Mouse (Mus musculus): ENCODE data around the gene Birc5.

Birc5 gene

DNA sequence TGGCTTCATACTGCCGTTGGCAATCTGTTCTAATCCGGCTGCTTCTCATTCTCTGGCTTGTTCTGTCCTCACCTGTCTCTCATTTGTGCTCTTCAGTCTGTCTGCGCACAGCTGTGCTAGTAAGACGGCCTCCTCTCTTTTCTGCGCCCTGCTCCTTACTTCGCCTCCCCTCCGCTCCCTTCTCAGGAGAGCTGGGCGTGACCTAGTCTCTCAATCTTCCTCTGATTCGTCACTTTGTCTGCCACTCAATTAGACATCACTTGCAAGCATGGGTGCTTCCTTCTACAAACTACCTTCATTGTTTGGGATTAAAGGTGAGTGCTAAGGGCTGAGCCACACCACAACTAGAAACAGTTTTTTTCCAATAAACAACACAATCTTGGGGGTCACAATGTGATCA lies 5.2 kb downstream of the Birc5 start:
- in situ Hi-C loops (cut with MboI), result no loop called here

DNA sequence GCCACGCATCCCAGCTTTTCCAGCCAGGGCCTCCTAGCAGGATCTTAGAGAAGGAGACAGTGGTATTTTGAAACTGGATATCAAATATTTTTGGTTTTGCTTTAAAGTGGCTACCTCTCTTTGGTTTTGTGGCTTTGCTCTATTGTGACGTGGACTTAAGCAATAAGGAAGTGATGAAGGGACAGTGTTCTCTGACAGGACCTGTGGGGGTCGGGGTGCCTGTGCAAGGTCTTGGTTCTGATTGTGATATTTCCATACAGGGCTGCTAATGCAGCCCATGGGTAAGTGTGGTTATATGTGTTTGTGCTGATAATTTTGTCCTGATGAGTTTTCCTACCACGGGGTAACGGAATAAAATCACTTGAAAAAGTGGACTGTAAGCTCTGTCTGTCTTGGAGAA lies 6.3 kb downstream of the Birc5 start:
- in situ Hi-C loops (cut with MboI), result no loop called here

- in situ Hi-C loops (cut with MboI), result no loop called here
Observed at GRCm38 (mm10) chr11:117855975-117856374, 6.9 kb downstream of the Birc5 start.

- in situ Hi-C loops (cut with MboI), result no loop called here
Observed at GRCm38 (mm10) chr11:117857462-117857861, 8.4 kb downstream of the Birc5 start.

DNA sequence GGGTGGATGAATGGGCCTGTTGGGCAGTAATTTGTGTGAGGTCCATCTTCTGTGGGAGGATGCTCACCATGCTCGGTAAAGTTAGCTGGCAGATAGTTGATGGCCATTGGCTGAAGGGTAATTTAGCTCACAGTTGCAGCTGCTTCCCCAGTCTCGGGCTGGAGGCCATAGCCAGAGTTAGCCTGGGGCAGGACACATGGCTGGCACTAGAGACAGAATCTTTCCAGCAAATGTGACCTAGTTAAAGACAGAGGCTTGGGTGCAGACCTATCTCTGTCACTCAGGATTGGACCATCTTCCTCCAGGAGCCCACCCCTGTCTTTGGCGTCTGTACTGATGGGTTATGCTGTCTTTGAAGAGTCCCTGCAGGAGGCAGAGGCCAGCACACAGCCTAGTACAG lies 9.3 kb downstream of the Birc5 start:
- in situ Hi-C loops (cut with MboI), result no loop called here

- in situ Hi-C loops (cut with MboI), result no loop called here
Observed at GRCm38 (mm10) chr11:117860601-117861000, 11.6 kb downstream of the Birc5 start, which contains the start of gene Tmem235. TSS of gene Tmem235 (plus strand) at chr11:117860752.

DNA sequence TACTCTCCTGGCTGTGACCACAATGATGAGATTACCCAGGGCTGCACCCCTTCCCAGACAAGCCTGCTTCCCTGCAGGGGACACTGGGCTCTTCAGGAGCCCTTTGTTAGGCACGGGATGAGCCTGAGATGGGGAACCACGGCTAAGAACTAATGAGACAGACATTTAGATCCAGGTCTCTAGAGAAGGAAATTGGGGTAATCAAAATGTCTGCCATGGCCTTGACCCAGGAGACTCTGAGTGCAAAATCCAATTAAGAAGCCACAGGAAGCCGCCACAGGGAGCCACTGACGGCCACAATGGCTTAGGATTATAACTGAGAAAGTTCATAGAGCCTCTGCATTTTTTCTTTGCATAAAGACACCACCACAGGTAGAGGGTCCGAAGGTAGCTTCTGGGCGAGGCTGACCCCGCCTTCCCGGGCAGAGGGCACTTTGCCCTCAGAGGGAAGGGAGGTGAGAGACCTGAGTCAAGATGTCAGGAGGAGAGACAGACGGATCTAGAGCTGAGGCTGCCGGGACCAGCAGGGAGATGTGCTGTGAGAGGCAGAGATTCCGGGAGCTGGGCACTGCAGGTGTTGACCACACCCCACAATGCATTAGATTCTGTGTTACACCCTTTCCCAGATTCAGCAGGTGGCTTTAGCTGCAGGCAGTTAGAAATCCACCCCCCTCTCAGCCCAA lies 14.3 kb downstream of the Birc5 start:
- in situ Hi-C loops (cut with MboI), result no loop called here

GRCm38 (mm10) chr11:117864805-117865204 lies 15.8 kb downstream of the Birc5 start:
- in situ Hi-C loops (cut with MboI), result no loop called here

GRCm38 (mm10) chr11:117865988-117866387 lies 16.9 kb downstream of the Birc5 start:
- in situ Hi-C loops (cut with MboI), result no loop called here

DNA sequence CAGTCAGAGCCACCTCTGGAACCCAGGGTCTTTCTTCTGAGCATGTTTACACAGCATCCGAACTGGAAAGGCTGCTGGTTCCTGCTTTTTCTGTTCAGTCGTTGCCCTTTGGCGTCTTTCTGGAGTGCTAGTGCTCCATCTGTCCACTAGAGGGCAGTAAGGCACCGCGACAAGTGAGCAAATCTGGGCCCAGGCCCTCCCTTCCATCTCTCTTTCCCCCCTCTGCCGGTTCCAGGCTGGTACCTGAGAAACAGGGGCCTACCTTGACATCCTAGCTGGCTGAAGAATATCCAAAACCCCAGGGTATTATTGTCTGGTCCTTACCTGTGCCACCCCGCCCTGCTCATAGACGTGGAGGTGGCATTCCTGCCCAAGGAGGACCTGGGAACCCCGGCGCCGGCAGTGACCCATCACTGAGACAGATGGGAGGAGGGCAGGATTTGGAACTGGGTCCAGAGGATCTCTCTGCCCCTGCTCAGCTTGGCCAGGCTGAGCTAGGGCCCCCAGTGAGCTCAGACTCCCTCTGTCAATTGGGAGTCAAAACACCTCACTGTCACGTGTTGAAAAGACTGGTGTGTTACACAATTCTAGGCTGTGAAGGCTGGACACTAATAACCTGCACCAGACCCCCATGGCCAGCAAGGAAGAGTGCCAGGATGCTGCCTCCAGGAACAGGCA lies 21.8 kb downstream of the Birc5 start:
- in situ Hi-C loops (cut with MboI), result no loop called here

DNA sequence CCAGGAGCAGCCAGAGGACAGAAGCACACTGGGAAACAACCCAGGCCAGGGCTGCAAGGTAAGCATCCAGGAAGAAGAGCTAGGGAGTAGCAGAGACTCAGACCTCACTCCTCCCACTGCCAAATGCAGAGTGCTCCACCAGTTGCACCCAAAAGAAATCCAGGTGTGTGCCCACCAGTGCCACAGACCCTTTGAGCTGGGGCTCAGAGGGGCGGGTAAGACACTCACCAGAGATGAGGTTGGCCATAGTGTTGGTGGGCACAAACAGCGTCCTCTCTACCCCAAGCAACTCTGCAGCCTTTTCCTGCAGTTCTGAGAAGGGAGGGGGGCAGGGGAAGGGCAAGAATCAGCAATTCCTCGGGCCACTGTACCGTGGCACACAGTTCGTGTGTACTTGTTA lies 22.3 kb downstream of the Birc5 start:
- in situ Hi-C loops (cut with MboI), result no loop called here

GRCm38 (mm10) chr11:117871911-117872584 lies 23.0 kb downstream of the Birc5 start:
- in situ Hi-C loops (cut with MboI), result no loop called here

DNA sequence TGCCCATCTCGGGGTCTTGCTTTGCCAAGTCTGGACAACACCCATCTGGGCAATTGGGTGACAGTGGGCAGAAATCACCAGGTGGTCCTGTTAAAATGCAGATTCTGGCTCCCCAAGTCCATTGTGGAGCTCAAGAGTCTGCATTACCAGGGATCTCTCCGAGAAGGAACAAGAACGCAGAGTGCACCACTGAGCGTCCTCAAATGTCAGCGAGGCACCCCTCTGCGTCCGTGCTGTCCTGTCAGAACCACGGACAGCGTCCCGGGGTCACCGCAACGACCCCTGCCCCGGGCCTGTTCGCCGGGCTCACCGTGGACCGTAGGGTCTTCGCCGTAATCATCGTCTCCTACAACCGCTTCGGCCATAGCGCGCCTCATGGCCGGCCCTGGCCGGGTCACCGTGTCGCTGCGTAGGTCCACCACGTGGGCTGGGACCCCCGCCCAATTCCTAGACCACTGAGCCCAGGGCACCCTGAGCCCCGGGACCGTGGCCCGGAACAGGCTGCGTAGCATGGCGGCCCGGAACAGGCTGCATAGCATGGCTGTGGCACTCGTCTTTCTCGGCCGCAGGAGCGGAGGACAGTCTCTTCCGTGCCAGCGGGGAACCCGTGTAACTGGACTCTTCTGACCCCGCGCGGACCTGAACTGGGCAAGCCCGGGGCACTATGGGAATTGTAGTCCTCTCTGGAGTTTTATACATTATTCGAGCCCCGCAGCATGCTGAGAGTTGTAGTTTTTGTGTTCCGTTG lies 24.0 kb downstream of the Birc5 start, which contains the start of gene Tha1:
Tha1 (minus strand) TSS at position 621 of the 748 bp plus-strand sequence.
- in situ Hi-C loops (cut with MboI), result no loop called here

DNA sequence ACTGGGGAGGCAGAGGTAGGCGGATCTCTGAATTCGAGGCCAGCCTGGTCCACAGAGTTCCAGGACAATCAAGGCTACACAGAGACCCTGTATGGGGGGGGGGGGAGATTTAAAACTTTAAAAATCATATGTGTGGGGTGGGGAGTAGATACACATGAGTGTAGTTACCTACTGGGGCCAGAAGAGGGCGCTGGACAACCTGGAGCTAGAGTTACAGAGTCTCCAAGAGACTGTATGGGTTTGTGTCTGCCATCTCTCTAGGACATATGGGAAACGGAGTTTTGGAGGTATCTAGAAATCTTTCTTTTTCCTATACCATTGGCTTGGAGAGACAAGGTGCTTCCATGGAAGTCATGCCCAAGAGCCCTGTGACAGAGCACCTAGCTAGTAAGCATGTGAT lies 25.4 kb downstream of the Birc5 start:
- in situ Hi-C loops (cut with MboI), result no loop called here

GRCm38 (mm10) chr11:117875681-117876080 lies 26.6 kb downstream of the Birc5 start:
- in situ Hi-C loops (cut with MboI), result no loop called here

- in situ Hi-C loops (cut with MboI), result no loop called here
Observed at GRCm38 (mm10) chr11:117877917-117878745, 29.1 kb downstream of the Birc5 start.

DNA sequence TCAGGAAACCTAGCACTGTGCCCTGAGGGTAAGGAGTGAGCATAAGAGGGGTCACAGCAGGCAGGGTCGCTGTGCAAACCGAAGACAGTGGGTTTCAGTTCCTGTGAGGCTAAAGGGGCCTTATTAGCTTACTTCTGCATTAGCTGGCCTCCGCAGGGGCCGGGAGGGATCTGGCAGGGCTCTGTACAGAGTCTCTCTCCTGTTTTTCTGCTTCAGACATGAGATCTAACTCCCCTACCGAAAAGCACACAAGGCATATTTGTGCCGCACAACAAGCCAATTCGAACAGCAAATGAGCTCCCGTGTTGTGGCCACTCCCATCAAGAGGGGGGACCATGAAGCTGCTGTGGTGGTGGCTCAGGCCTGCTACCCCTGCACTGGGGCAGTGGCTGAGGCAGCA lies 29.8 kb downstream of the Birc5 start:
- in situ Hi-C loops (cut with MboI), result no loop called here

DNA sequence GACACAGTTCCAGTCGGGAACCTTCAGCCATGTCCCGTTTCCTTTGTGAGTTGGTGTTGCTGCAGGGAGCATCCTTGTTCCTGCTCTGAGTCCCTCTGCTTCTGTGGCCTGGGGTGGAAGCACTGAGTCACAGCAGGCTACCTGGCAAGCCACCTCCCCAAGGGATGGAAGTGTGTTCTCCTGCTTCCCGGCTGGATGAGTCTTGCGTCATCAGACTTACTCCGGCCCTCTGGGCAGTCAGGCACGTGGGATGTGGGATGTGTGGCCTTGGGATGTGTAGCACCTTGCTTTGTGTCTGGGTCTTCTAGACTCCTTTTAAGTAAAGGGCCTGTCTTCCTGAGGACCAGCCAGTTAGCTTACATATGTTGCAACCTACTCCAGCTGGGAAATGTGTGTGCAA lies 30.6 kb downstream of the Birc5 start:
- in situ Hi-C loops (cut with MboI), result no loop called here

- in situ Hi-C loops (cut with MboI), result no loop called here
Observed at GRCm38 (mm10) chr11:117880336-117880976, 31.4 kb downstream of the Birc5 start.

GRCm38 (mm10) chr11:117880977-117881358 lies 31.9 kb downstream of the Birc5 start:
- in situ Hi-C loops (cut with MboI), result no loop called here

GRCm38 (mm10) chr11:117881787-117882186 lies 32.7 kb downstream of the Birc5 start:
- in situ Hi-C loops (cut with MboI), result no loop called here
